Mouse (Mus musculus): ENCODE data around the gene Nrip2. TPM values are rescaled to one million over a fixed set of nuclear protein-coding genes. Genes with fewer than 3 reads are reported as not detected.
"Not testable (repeated sequence)": the region's sequence is repeated elsewhere in the genome, so short reads cannot be mapped to it uniquely, and the experiment has no call there.

Gene Nrip2
- polyA plus RNA-seq, 1 experiment from 2014 or later = 0.42 TPM

DNA sequence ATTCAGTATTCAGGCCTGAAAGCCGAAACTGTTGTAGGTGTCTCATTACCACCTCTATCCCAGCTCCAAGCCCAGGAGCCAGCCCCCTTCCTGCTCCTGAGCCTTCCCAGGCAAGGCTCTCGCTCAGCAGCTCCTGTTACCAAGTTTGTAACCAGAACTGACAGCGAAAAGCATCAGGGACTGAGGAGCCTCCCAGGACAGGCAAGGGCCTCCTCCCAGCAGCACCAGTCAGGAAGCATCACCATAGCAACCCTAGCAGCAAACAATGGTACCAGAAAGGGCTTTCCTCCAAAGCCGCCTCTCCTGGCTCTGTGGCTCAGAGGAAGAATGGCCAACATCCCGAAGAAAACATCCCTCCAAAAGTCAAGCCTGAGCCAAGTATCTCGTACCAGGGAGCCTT lies 23.9 kb upstream of the Nrip2 start, which contains the start of the genes Tex52 and Gm44596:
Tex52 (plus strand) TSS at position 265 of the 400 bp plus-strand sequence.
Gm44596 (plus strand) TSS at position 312 of the 400 bp plus-strand sequence.
- no peak within 1 kb of the TSS for H3K9ac ChIP-seq (replicated peaks)
- no peaks in the 10 kb centered on the region for H3K9me3 ChIP-seq (ENCODE audit: low read length)
- no peak within 1 kb of the TSS for H3K4me2 ChIP-seq (ENCODE audit: low read depth, low read length)
- no peak within 1 kb of the TSS for H3K27ac ChIP-seq (ENCODE audit: low read depth)
- H3K4me1 ChIP-seq (ENCODE audit: insufficient read depth) = 0 out of 2 replicates have a peak, but pooled peaks cover under 1% of the 10 kb centered on the region
- 75% methylated on average over 6 of the region's 6 CpGs for WGBS (ENCODE audit: insufficient replicate concordance)
- ATAC-seq = no peak
- DNase-seq = no peak
- no peak within 1 kb of the TSS for H3K4me3 ChIP-seq (ENCODE audit: low read depth, low read length)
- no peaks in the 10 kb centered on the region for H3K27me3 ChIP-seq (ENCODE audit: insufficient read depth, low read length)
- no peak for TF ChIP-seq EP300 (IDR thresholded peaks at IDR 0.05; ENCODE audit: low read depth)
- TF ChIP-seq CTCF (IDR thresholded peaks at IDR 0.05; ENCODE audit: low read depth) = no peak
- peaks cover 41% of the 10 kb centered on the region for H3K36me3 ChIP-seq (replicated peaks; ENCODE audit: insufficient read depth, low read length)

GRCm38 (mm10) chr6:128376371-128377085 lies 22.6 kb upstream of the Nrip2 start:
- 84% methylated on average over 17 of the region's 17 CpGs for WGBS (ENCODE audit: insufficient replicate concordance)
- ATAC-seq (no peak), DNase-seq (no peak)
- H3K9ac ChIP-seq (replicated peaks) = no peak overlapping the region
- H3K4me2 ChIP-seq (ENCODE audit: low read depth, low read length) = no peak overlapping the region
- no peaks in the 10 kb centered on the region for H3K4me1 ChIP-seq (ENCODE audit: insufficient read depth)
- H3K36me3 ChIP-seq (replicated peaks; ENCODE audit: insufficient read depth, low read length) = peaks cover 27% of the 10 kb centered on the region
- H3K27ac ChIP-seq (ENCODE audit: low read depth) = no peak overlapping the region
- no peak overlapping the region for H3K4me3 ChIP-seq (ENCODE audit: low read depth, low read length)
- TF ChIP-seq EP300 (IDR thresholded peaks at IDR 0.05; ENCODE audit: low read depth) = no peak
- H3K27me3 ChIP-seq (ENCODE audit: insufficient read depth, low read length) = no peaks in the 10 kb centered on the region
- H3K9me3 ChIP-seq (ENCODE audit: low read length) = no peaks in the 10 kb centered on the region

GRCm38 (mm10) chr6:128379636-128380035 lies 19.5 kb upstream of the Nrip2 start:
- no peak for TF ChIP-seq CTCF (IDR thresholded peaks at IDR 0.05; ENCODE audit: low read depth)
- 58% methylated on average over 16 of the region's 16 CpGs for WGBS (ENCODE audit: insufficient replicate concordance)
- Histone ChIP-seq H3K9ac (replicated peaks) (no peak overlapping the region), H3K4me3 (ENCODE audit: low read depth, low read length) (no peak overlapping the region), H3K27me3 (ENCODE audit: insufficient read depth, low read length) (no peaks in the 10 kb centered on the region), H3K4me2 (ENCODE audit: low read depth, low read length) (no peak overlapping the region), H3K4me1 (ENCODE audit: insufficient read depth) (no peaks in the 10 kb centered on the region), H3K36me3 (replicated peaks; ENCODE audit: insufficient read depth, low read length) (no peaks in the 10 kb centered on the region), H3K27ac (ENCODE audit: low read depth) (no peak overlapping the region), H3K9me3 (ENCODE audit: low read length) (no peaks in the 10 kb centered on the region)
- no peak for DNase-seq
- no peak for ATAC-seq

- TF ChIP-seq CTCF (IDR thresholded peaks at IDR 0.05; ENCODE audit: low read depth) = peak; percentile 44
- WGBS (ENCODE audit: insufficient replicate concordance) = 22% methylated on average over 1 of the region's 1 CpGs
- DNase-seq; H3K9me3 ChIP-seq (ENCODE audit: low read length); H3K4me1 ChIP-seq (ENCODE audit: insufficient read depth); H3K9ac ChIP-seq (replicated peaks); H3K4me3 ChIP-seq (ENCODE audit: low read depth, low read length); H3K4me2 ChIP-seq (ENCODE audit: low read depth, low read length); H3K36me3 ChIP-seq (replicated peaks; ENCODE audit: insufficient read depth, low read length); H3K27ac ChIP-seq (ENCODE audit: low read depth); H3K27me3 ChIP-seq (ENCODE audit: insufficient read depth, low read length); ATAC-seq: not testable (repeated sequence)
These were observed 18.4 kb upstream of the Nrip2 start for GRCm38 (mm10) chr6:128380594-128381167.

DNA sequence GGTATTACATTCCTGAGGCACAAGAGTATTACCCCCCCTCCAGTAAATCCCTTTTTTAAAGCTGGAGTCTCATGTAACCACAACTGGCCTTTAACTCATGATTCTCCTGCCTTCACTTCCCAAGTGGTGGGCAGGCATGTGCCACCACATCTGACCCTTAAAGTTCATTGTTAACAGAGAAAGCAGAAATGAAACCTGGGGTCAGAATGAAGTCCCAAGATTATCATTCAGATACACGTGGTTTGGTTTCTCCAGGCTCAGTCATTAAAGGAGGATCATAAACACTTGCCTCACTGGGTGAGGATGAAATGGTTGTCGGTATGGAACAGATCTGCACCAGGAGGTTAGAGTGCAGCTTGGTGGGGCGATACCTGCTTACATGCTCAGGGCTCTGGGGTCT lies 17.8 kb upstream of the Nrip2 start:
- no peak overlapping the region for H3K4me2 ChIP-seq (ENCODE audit: low read depth, low read length)
- no peak for TF ChIP-seq CTCF (IDR thresholded peaks at IDR 0.05; ENCODE audit: low read depth)
- DNase-seq (no peak), ATAC-seq (no peak)
- H3K36me3 ChIP-seq (replicated peaks; ENCODE audit: insufficient read depth, low read length) = no peaks in the 10 kb centered on the region
- no peaks in the 10 kb centered on the region for H3K27me3 ChIP-seq (ENCODE audit: insufficient read depth, low read length)
- no peak overlapping the region for H3K9ac ChIP-seq (replicated peaks)
- H3K4me3 ChIP-seq (ENCODE audit: low read depth, low read length) = no peak overlapping the region
- H3K27ac ChIP-seq (ENCODE audit: low read depth) = no peak overlapping the region
- WGBS (ENCODE audit: insufficient replicate concordance) = 56% methylated on average over 3 of the region's 3 CpGs
- no peaks in the 10 kb centered on the region for H3K4me1 ChIP-seq (ENCODE audit: insufficient read depth)
- H3K9me3 ChIP-seq (ENCODE audit: low read length) = no peaks in the 10 kb centered on the region

DNA sequence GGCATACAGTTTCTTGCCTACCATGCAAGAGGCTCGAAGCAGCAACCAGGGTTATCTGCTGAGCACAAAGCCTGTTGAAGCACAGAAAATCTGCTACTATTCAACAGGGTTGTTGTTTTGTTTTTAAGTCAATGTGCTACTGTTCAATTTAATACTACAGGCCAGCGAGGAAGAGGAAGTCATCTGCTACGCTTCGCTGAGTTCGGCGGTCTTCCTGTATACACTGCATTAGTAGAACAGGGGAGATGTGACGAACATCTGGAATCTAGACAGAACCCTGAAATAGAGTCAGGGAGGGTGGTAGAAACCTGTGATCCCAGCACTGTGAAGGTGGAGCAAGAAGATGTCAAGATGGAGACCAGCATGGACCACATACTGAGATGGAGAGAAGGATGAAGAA lies 15.3 kb upstream of the Nrip2 start:
- H3K36me3 ChIP-seq (replicated peaks; ENCODE audit: insufficient read depth, low read length) = no peaks in the 10 kb centered on the region
- H3K9me3 ChIP-seq (ENCODE audit: low read length) = no peaks in the 10 kb centered on the region
- no peak overlapping the region for H3K9ac ChIP-seq (replicated peaks)
- WGBS (ENCODE audit: insufficient replicate concordance) = 44% methylated on average over 7 of the region's 7 CpGs
- no peak for ATAC-seq
- TF ChIP-seq CTCF (IDR thresholded peaks at IDR 0.05; ENCODE audit: low read depth) (no peak), EP300 (IDR thresholded peaks at IDR 0.05; ENCODE audit: low read depth) (no peak)
- DNase-seq = no peak
- no peak overlapping the region for H3K27ac ChIP-seq (ENCODE audit: low read depth)
- H3K4me1 ChIP-seq (ENCODE audit: insufficient read depth) = no peaks in the 10 kb centered on the region
- H3K4me3 ChIP-seq (ENCODE audit: low read depth, low read length) = no peak overlapping the region
- no peaks in the 10 kb centered on the region for H3K27me3 ChIP-seq (ENCODE audit: insufficient read depth, low read length)
- no peak overlapping the region for H3K4me2 ChIP-seq (ENCODE audit: low read depth, low read length)
